In genomic region chr2:25263623-25264285, GRCm38 (mm10) we compare ENCODE assay signal across 8 mouse cellular contexts. TPM values are rescaled to one million over a fixed set of nuclear protein-coding genes. Genes with fewer than 3 reads are reported as not detected.
DNase-seq lines count a peak whose midpoint lies in the region; ATAC-seq and TF ChIP-seq lines count a peak whose summit lies in the region.

No protein-coding gene starts in this region.

- H3K27me3 ChIP-seq in lung, postnatal 0 days (replicated peaks; ENCODE audit: insufficient read depth, low read length) = no peaks in the 10 kb centered on the region
- peaks cover 5% of the 10 kb centered on the region; the same call in 1 of the 2 replicates for H3K27me3 ChIP-seq in intestine, embryonic 16.5 days (replicated peaks; ENCODE audit: control insufficient read depth, insufficient read depth, low read length)
- H3K27me3 ChIP-seq in neural tube, embryonic 15.5 days (replicated peaks) = no peaks in the 10 kb centered on the region

- TF ChIP-seq CTCF in lung, postnatal 0 days (IDR thresholded peaks at IDR 0.05) = no peak

- 22% methylated on average over 12 of the region's 12 CpGs for WGBS in lung, postnatal 0 days
- 23% methylated on average over 12 of the region's 12 CpGs for WGBS in intestine, embryonic 16.5 days
- WGBS in neural tube, embryonic 15.5 days = 12% methylated on average over 12 of the region's 12 CpGs

- peaks cover 14% of the 10 kb centered on the region; the same call in 1 of the 2 replicates for H3K4me1 ChIP-seq in lung, postnatal 0 days (ENCODE audit: insufficient read depth, low read depth, low read length)
- H3K4me1 ChIP-seq in intestine, embryonic 16.5 days (ENCODE audit: control insufficient read depth, insufficient read depth, low read length) = peaks cover 41% of the 10 kb centered on the region
- H3K4me1 ChIP-seq in neural tube, embryonic 15.5 days = peaks cover 61% of the 10 kb centered on the region

- no peak for TF ChIP-seq EP300 in lung, postnatal 0 days (IDR thresholded peaks at IDR 0.05)

- peak; percentile 44 for DNase-seq in cerebellum, adult 11 months
- DNase-seq in cerebellum, postnatal 36 days = no peak
- DNase-seq in lung, postnatal 0 days (ENCODE audit: low spot score) = no peak
- DNase-seq in lung, postnatal 25 days (ENCODE audit: low spot score) = no peak
- DNase-seq in natural killer cell, adult 2 months (ENCODE audit: low spot score in 2 of 2) = no peak
- DNase-seq in thymus, postnatal 0 days (ENCODE audit: low spot score) = no peak

- H3K4me2 ChIP-seq in lung, postnatal 0 days (replicated peaks; ENCODE audit: low read depth, low read length) = peak overlapping the region; percentile 98
- peak overlapping the region; percentile 96 for H3K4me2 ChIP-seq in intestine, embryonic 16.5 days (ENCODE audit: low read depth, low read length)
- H3K4me2 ChIP-seq in neural tube, embryonic 15.5 days = peak overlapping the region; percentile 100

- H3K9me3 ChIP-seq in lung, postnatal 0 days (ENCODE audit: low read length) = no peaks in the 10 kb centered on the region
- no peaks in the 10 kb centered on the region for H3K9me3 ChIP-seq in intestine, embryonic 16.5 days (ENCODE audit: control insufficient read depth, low read length)
- no peaks in the 10 kb centered on the region for H3K9me3 ChIP-seq in neural tube, embryonic 15.5 days (replicated peaks)

- H3K4me3 ChIP-seq in lung, postnatal 0 days (ENCODE audit: low read depth, low read length) = peak overlapping the region; percentile 71
- H3K4me3 ChIP-seq in intestine, embryonic 16.5 days (ENCODE audit: low read length) = peak overlapping the region; percentile 93
- peak overlapping the region; percentile 85 for H3K4me3 ChIP-seq in neural tube, embryonic 15.5 days (replicated peaks)

- no peak for ATAC-seq in lung, postnatal 0 days
- no peak for ATAC-seq in intestine, embryonic 16.5 days
- ATAC-seq in neural tube, embryonic 15.5 days (ENCODE audit: low FRiP score) = no peak

- no peaks in the 10 kb centered on the region for H3K36me3 ChIP-seq in lung, postnatal 0 days (ENCODE audit: insufficient read depth, low read length)
- H3K36me3 ChIP-seq in intestine, embryonic 16.5 days (ENCODE audit: control insufficient read depth, insufficient read depth, low read length) = no peaks in the 10 kb centered on the region
- H3K36me3 ChIP-seq in neural tube, embryonic 15.5 days = 0 out of 2 replicates have a peak, but pooled peaks cover 5% of the 10 kb centered on the region

- 0 out of 2 replicates have a peak overlapping the region, but pooled peaks have one; percentile 48 for H3K9ac ChIP-seq in lung, postnatal 0 days (replicated peaks; ENCODE audit: low read depth)
- H3K9ac ChIP-seq in intestine, embryonic 16.5 days (ENCODE audit: low read depth, low read length) = peak overlapping the region; percentile 87
- H3K9ac ChIP-seq in neural tube, embryonic 15.5 days (replicated peaks) = peak overlapping the region; percentile 78

- H3K27ac ChIP-seq in lung, postnatal 0 days (ENCODE audit: low read length) = no peak overlapping the region
- H3K27ac ChIP-seq in intestine, embryonic 16.5 days (ENCODE audit: low read length) = peak overlapping the region; percentile 96
- H3K27ac ChIP-seq in neural tube, embryonic 15.5 days (replicated peaks) = no peak overlapping the region

RNA-seq across cellular contexts. Expression of gene Tprn, which starts 1.3 kb away (rescaled TPM):
- 7.2 and 7.4 TPM in 2 replicates for polyA plus RNA-seq in lung, postnatal 0 days (2015; fragmentation: Nextera tagmentation; extraction: Ambion mirVana)
- 31.7 and 38.6 TPM in 2 replicates for polyA plus RNA-seq in intestine, embryonic 16.5 days (2015; fragmentation: Nextera tagmentation; extraction: Ambion mirVana)
- polyA plus RNA-seq in neural tube, embryonic 15.5 days (2015; fragmentation: Nextera tagmentation; extraction: Ambion mirVana) = 14.8 and 16.3 TPM in 2 replicates
- polyA plus RNA-seq in thymus, postnatal 0 days (2015; fragmentation: Nextera tagmentation; extraction: Ambion mirVana) = 10.2 and 12.6 TPM in 2 replicates

RNA-seq across cellular contexts. Expression of gene Ssna1, which starts 8.5 kb away (rescaled TPM):
- 146 and 173 TPM in 2 replicates for polyA plus RNA-seq in lung, postnatal 0 days (2015; fragmentation: Nextera tagmentation; extraction: Ambion mirVana)
- 176 and 200 TPM in 2 replicates for polyA plus RNA-seq in intestine, embryonic 16.5 days (2015; fragmentation: Nextera tagmentation; extraction: Ambion mirVana)
- 177 and 183 TPM in 2 replicates for polyA plus RNA-seq in neural tube, embryonic 15.5 days (2015; fragmentation: Nextera tagmentation; extraction: Ambion mirVana)
- polyA plus RNA-seq in thymus, postnatal 0 days (2015; fragmentation: Nextera tagmentation; extraction: Ambion mirVana) = 322 and 323 TPM in 2 replicates

RNA-seq across cellular contexts. Expression of gene Tmem203, which starts 8.5 kb away (rescaled TPM):
- 43.2 and 44.9 TPM in 2 replicates for polyA plus RNA-seq in lung, postnatal 0 days (2015; fragmentation: Nextera tagmentation; extraction: Ambion mirVana)
- 22.3 and 23.1 TPM in 2 replicates for polyA plus RNA-seq in intestine, embryonic 16.5 days (2015; fragmentation: Nextera tagmentation; extraction: Ambion mirVana)
- 17.5 and 17.7 TPM in 2 replicates for polyA plus RNA-seq in neural tube, embryonic 15.5 days (2015; fragmentation: Nextera tagmentation; extraction: Ambion mirVana)
- polyA plus RNA-seq in thymus, postnatal 0 days (2015; fragmentation: Nextera tagmentation; extraction: Ambion mirVana) = 43.1 and 47.4 TPM in 2 replicates

RNA-seq across cellular contexts. Expression of gene Anapc2, which starts 8.5 kb away (rescaled TPM):
- polyA plus RNA-seq in lung, postnatal 0 days (2015; fragmentation: Nextera tagmentation; extraction: Ambion mirVana) = 88.4 and 89.0 TPM in 2 replicates
- polyA plus RNA-seq in intestine, embryonic 16.5 days (2015; fragmentation: Nextera tagmentation; extraction: Ambion mirVana) = 91.4 and 97.3 TPM in 2 replicates
- 125 and 129 TPM in 2 replicates for polyA plus RNA-seq in neural tube, embryonic 15.5 days (2015; fragmentation: Nextera tagmentation; extraction: Ambion mirVana)
- polyA plus RNA-seq in thymus, postnatal 0 days (2015; fragmentation: Nextera tagmentation; extraction: Ambion mirVana) = 71.5 and 80.6 TPM in 2 replicates

RNA-seq across cellular contexts. Expression of gene AL732309.1, which starts 17.1 kb away (rescaled TPM):
- 4.1 and 4.3 TPM in 2 replicates for polyA plus RNA-seq in lung, postnatal 0 days (2015; fragmentation: Nextera tagmentation; extraction: Ambion mirVana)
- 7.3 and 9.3 TPM in 2 replicates for polyA plus RNA-seq in intestine, embryonic 16.5 days (2015; fragmentation: Nextera tagmentation; extraction: Ambion mirVana)
- 4.3 and 4.6 TPM in 2 replicates for polyA plus RNA-seq in neural tube, embryonic 15.5 days (2015; fragmentation: Nextera tagmentation; extraction: Ambion mirVana)
- 3.4 and 4.9 TPM in 2 replicates for polyA plus RNA-seq in thymus, postnatal 0 days (2015; fragmentation: Nextera tagmentation; extraction: Ambion mirVana)
